Mouse (Mus musculus) MEL (cell line): Measurements from ENCODE around the gene Igf1r. TPM values are rescaled to one million over a fixed set of nuclear protein-coding genes. Genes with fewer than 3 reads are reported as not detected.

Experiments
- DNase-seq: peaks from one replicate; pipeline ENCODE4 v3.0.0; 2011; ENCODE audit warnings: low read depth, low spot score
- H3K27ac ChIP-seq: 2 replicates; pipeline ENCODE4 v1.5.1; 2012; ENCODE audit warnings: low read depth, mild to moderate bottlenecking, control low read depth, low read length, moderate library complexity; ENCODE audit not compliant: control insufficient read depth
- H3K27me3 ChIP-seq, 2 experiments: fragments of 150-350 bp in 1 of 2; sonication (generic) in 1 of 2; 2 replicates each; pipeline ENCODE4 v1.6.1; 2012; ENCODE audit warnings: low read length in 2 of 2, mild to moderate bottlenecking in 2 of 2, improper control_type of control experiment in 1 of 2, moderate library complexity in 1 of 2; ENCODE audit not compliant: insufficient read depth in 2 of 2, control insufficient read depth in 1 of 2
- H3K36me3 ChIP-seq, 2 experiments: 2 replicates each; pipeline ENCODE4 v1.6.1; 2012 to 2014; ENCODE audit warnings: low read length in 2 of 2, improper control_type of control experiment in 1 of 2, inconsistent platforms in 1 of 2, mild to moderate bottlenecking in 1 of 2; ENCODE audit not compliant: insufficient read depth in 2 of 2, control insufficient read depth in 1 of 2
- H3K4me1 ChIP-seq, 2 experiments: fragments of 150-350 bp in 1 of 2; sonication (generic) in 1 of 2; 2 replicates each; pipeline ENCODE4 v1.6.1; 2012; ENCODE audit warnings: low read length in 2 of 2, improper control_type of control experiment in 1 of 2, mild to moderate bottlenecking in 1 of 2; ENCODE audit not compliant: insufficient read depth in 2 of 2, control insufficient read depth in 1 of 2
- H3K4me3 ChIP-seq, 2 experiments: fragments of 150-350 bp in 1 of 2; sonication (generic) in 1 of 2; 2 replicates each; pipeline ENCODE4 v1.5.1; 2012; ENCODE audit warnings: low read depth in 2 of 2, low read length in 2 of 2, mild to moderate bottlenecking in 2 of 2, moderate library complexity in 2 of 2, control low read depth in 1 of 2, improper control_type of control experiment in 1 of 2; ENCODE audit not compliant: control insufficient read depth in 1 of 2, insufficient read depth in 1 of 2
- H3K79me2 ChIP-seq: 2 replicates; pipeline ENCODE4 v1.6.1; 2012; ENCODE audit warnings: mild to moderate bottlenecking, low read length, moderate library complexity; ENCODE audit not compliant: control insufficient read depth, poor library complexity, insufficient read depth
- H3K9ac ChIP-seq: 2 replicates; pipeline ENCODE4 v1.6.1; 2012; ENCODE audit warnings: low read depth, mild to moderate bottlenecking, control low read depth, low read length, moderate library complexity; ENCODE audit not compliant: control insufficient read depth, poor library complexity, severe bottlenecking
- H3K9me3 ChIP-seq: fragments of 150-350 bp; sonication (generic); replicated peaks from 2 replicates; pipeline ENCODE4 v1.6.1; 2012; ENCODE audit warnings: mild to moderate bottlenecking, low read length, improper control_type of control experiment, moderate library complexity; ENCODE audit not compliant: insufficient read depth
- BHLHE40 ChIP-seq: IDR thresholded peaks from 2 replicates; pipeline ENCODE4 v1.6.1; 2012; ENCODE audit warnings: low read depth, mild to moderate bottlenecking, inconsistent platforms, low read length, improper control_type of control experiment, borderline replicate concordance
- CTCF ChIP-seq, 3 experiments: IDR thresholded peaks in 2 of 3; conservative IDR thresholded peaks in 1 of 3; 2 replicates each; pipeline ENCODE4 v1.5.1; 2011 to 2012; ENCODE audit warnings: low read length in 3 of 3, low read depth in 2 of 3, mild to moderate bottlenecking in 2 of 3, improper control_type of control experiment in 1 of 3, inconsistent platforms in 1 of 3, mixed read lengths in 1 of 3, moderate library complexity in 1 of 3; ENCODE audit not compliant: control insufficient read depth in 1 of 3, insufficient read depth in 1 of 3, poor library complexity in 1 of 3, severe bottlenecking in 1 of 3
- ELF1 ChIP-seq: IDR thresholded peaks from 2 replicates; pipeline ENCODE4 v1.6.1; 2014; ENCODE audit warnings: low read depth, mild to moderate bottlenecking, inconsistent platforms, low read length, improper control_type of control experiment, moderate library complexity
- EP300 ChIP-seq, 2 experiments: IDR thresholded peaks; 2 replicates each; pipeline ENCODE4 v1.6.1; 2011; ENCODE audit warnings: improper control_type of control experiment in 2 of 2, low read length in 2 of 2, low read depth in 1 of 2, mild to moderate bottlenecking in 1 of 2
- ETS1 ChIP-seq: IDR thresholded peaks from 2 replicates; pipeline ENCODE4 v1.6.1; 2012; ENCODE audit warnings: low read depth, mild to moderate bottlenecking, inconsistent platforms, low read length, improper control_type of control experiment, moderate library complexity
- HCFC1 ChIP-seq: IDR thresholded peaks from 2 replicates; pipeline ENCODE4 v1.6.1; 2012; ENCODE audit warnings: low read depth, mild to moderate bottlenecking, inconsistent platforms, low read length, improper control_type of control experiment, moderate library complexity
- MAFK ChIP-seq: IDR thresholded peaks from 2 replicates; pipeline ENCODE4 v1.6.1; 2011; ENCODE audit warnings: low read depth, mild to moderate bottlenecking, low read length, improper control_type of control experiment, borderline replicate concordance
- MAX ChIP-seq: IDR thresholded peaks from 2 replicates; pipeline ENCODE4 v1.6.1; 2011; ENCODE audit warnings: low read length, improper control_type of control experiment
- MAZ ChIP-seq: IDR thresholded peaks from 2 replicates; pipeline ENCODE4 v1.6.1; 2012; ENCODE audit warnings: low read depth, mild to moderate bottlenecking, inconsistent platforms, low read length, improper control_type of control experiment
- MXI1 ChIP-seq: IDR thresholded peaks from 2 replicates; pipeline ENCODE4 v1.6.1; 2011; ENCODE audit warnings: mild to moderate bottlenecking, low read depth, low read length, improper control_type of control experiment
- MYC ChIP-seq: IDR thresholded peaks from 2 replicates; pipeline ENCODE4 v1.6.1; 2011; ENCODE audit warnings: low read depth, mild to moderate bottlenecking, low read length, improper control_type of control experiment, moderate library complexity
- NELFE ChIP-seq: IDR thresholded peaks from 2 replicates; pipeline ENCODE4 v1.6.1; 2011; ENCODE audit warnings: low read depth, low read length, improper control_type of control experiment
- POLR2A ChIP-seq, 2 experiments: IDR thresholded peaks; 2 replicates each; pipeline ENCODE4 v1.6.1; 2011 to 2012; ENCODE audit warnings: low read length in 2 of 2, mild to moderate bottlenecking in 2 of 2, control low read depth in 1 of 2, improper control_type of control experiment in 1 of 2, low read depth in 1 of 2, moderate library complexity in 1 of 2; ENCODE audit not compliant: control insufficient read depth in 1 of 2, insufficient read depth in 1 of 2, poor library complexity in 1 of 2
- RCOR1 ChIP-seq: IDR thresholded peaks from 2 replicates; pipeline ENCODE4 v1.6.1; 2012; ENCODE audit warnings: low read depth, mild to moderate bottlenecking, inconsistent platforms, low read length, improper control_type of control experiment
- SIN3A ChIP-seq: IDR thresholded peaks from 2 replicates; pipeline ENCODE4 v1.6.1; 2012; ENCODE audit warnings: low read length, improper control_type of control experiment, inconsistent platforms
- SMC3 ChIP-seq: IDR thresholded peaks from 2 replicates; pipeline ENCODE4 v1.6.1; 2011; ENCODE audit warnings: low read depth, low read length, improper control_type of control experiment
- TAL1 ChIP-seq: IDR thresholded peaks from 2 replicates; pipeline ENCODE4 v1.6.1; 2012; ENCODE audit warnings: mild to moderate bottlenecking, inconsistent platforms, low read length, moderate library complexity, mixed read lengths
- TCF12 ChIP-seq: IDR thresholded peaks from 2 replicates; pipeline ENCODE4 v1.6.1; 2014; ENCODE audit warnings: low read depth, mild to moderate bottlenecking, inconsistent platforms, low read length, improper control_type of control experiment, moderate library complexity
- UBTF ChIP-seq: IDR thresholded peaks from 2 replicates; pipeline ENCODE4 v1.6.1; 2012; ENCODE audit warnings: low read depth, mild to moderate bottlenecking, inconsistent platforms, low read length, improper control_type of control experiment, moderate library complexity, borderline replicate concordance; ENCODE audit not compliant: insufficient read depth
- USF1 ChIP-seq: IDR thresholded peaks from 2 replicates; pipeline ENCODE4 v1.6.1; 2014; ENCODE audit warnings: low read depth, mild to moderate bottlenecking, inconsistent platforms, low read length, improper control_type of control experiment, moderate library complexity
- ZC3H11A ChIP-seq: IDR thresholded peaks from 2 replicates; pipeline ENCODE4 v1.6.1; 2012; ENCODE audit warnings: low read depth, mild to moderate bottlenecking, inconsistent platforms, low read length, improper control_type of control experiment
- ZKSCAN1 ChIP-seq: IDR thresholded peaks from 2 replicates; pipeline ENCODE4 v1.6.1; 2012; ENCODE audit warnings: low read depth, mild to moderate bottlenecking, inconsistent platforms, low read length, improper control_type of control experiment, moderate library complexity
- ZMIZ1 ChIP-seq: IDR thresholded peaks from 2 replicates; pipeline ENCODE4 v1.6.1; 2012; ENCODE audit warnings: low read depth, mild to moderate bottlenecking, inconsistent platforms, low read length, improper control_type of control experiment, moderate library complexity
- ZNF384 ChIP-seq: IDR thresholded peaks from 2 replicates; pipeline ENCODE4 v1.6.1; 2012; ENCODE audit warnings: low read depth, mild to moderate bottlenecking, inconsistent platforms, low read length, improper control_type of control experiment
- polyA plus RNA-seq, 2 experiments: library from polyadenylated mRNA; stranded (reverse) in 1 of 2; unstranded in 1 of 2; fragments of >175 nt in 1 of 2; fragments of >200 nt in 1 of 2; gene quantifications; 2 replicates each; pipeline versions ENCODE4 v1.2.1 to v1.2.4; 2012; ENCODE audit warnings: low replicate concordance in 2 of 2, low read depth in 1 of 2; ENCODE audit not compliant: insufficient read length in 2 of 2, insufficient read depth in 1 of 2, missing spikeins in 1 of 2
- total RNA-seq: library from RNA; depleted of rRNA; stranded (reverse); fragments of 300-350 nt; gene quantifications from 2 replicates; pipeline ENCODE4 v1.2.3, GENCODE M21; 2012

The Igf1r gene
- total and polyA plus RNA-seq, 3 experiments = 11.8 to 11.9 TPM; not detected in 1

- Histone ChIP-seq H3K36me3 (0 out of 4 replicates have a peak, but pooled peaks cover 0 to 6% of the 10 kb centered on the region in 2 experiments), H3K79me2 (peaks cover 26% of the 10 kb centered on the region), H3K9ac (peak overlapping the region; percentile 16), H3K27ac (peak overlapping the region; percentile 5; the same call in 1 of the 2 replicates)
- peak; percentile 79 for DNase-seq
- TF ChIP-seq ZNF384 (no peak), BHLHE40 (peak; percentile 97), RCOR1 (no peak), ELF1 (0 out of 2 replicates have a peak, but pooled peaks have one; percentile 32), ZMIZ1 (no peak), SIN3A (peak; percentile 71), CTCF (IDR thresholded peaks at IDR 0.05 in 2 of 3, conservative IDR thresholded peaks at IDR 0.05 in 1 of 3; ENCODE audit: control insufficient read depth in 1 of 3, insufficient read depth in 1 of 3, low read depth in 2 of 3, low read length in 3 of 3, poor library complexity in 1 of 3, severe bottlenecking in 1 of 3) (no peak), NELFE (no peak), MAZ (no peak), MXI1 (peak; percentile 97), ETS1 (peak; percentile 67; the same call in 1 of the 2 replicates), MYC (peak; percentile 76; the same call in 1 of the 2 replicates), TCF12 (0 out of 2 replicates have a peak, but pooled peaks have one; percentile 14), SMC3 (no peak), MAFK (no peak), MAX (peak; percentile 85), UBTF (no peak), EP300 (IDR thresholded peaks at IDR 0.05; ENCODE audit: low read depth in 1 of 2, low read length in 2 of 2) (0 out of 4 replicates have a peak, but pooled peaks of 1 of the 2 experiments have one; percentile 7), TAL1 (no peak)
- TF ChIP-seq, all 39 proteins: peak for 9
- H3K4me1 ChIP-seq = peaks cover 6 to 9% of the 10 kb centered on the region in 2 experiments; a peak in 2 of 4 replicates
- peak overlapping the region; percentile 25 to 41 for H3K4me3 ChIP-seq
- H3K27me3 ChIP-seq = no peaks in the 10 kb centered on the region
- H3K9me3 ChIP-seq = no peaks in the 10 kb centered on the region
Measured at GRCm38 (mm10) chr7:67958045-67958444, 5.4 kb downstream of the Igf1r start.

- Histone ChIP-seq H3K9me3 (no peaks in the 10 kb centered on the region), H3K27me3 (no peaks in the 10 kb centered on the region), H3K36me3 (no peaks in the 10 kb centered on the region), H3K4me3 (no peak overlapping the region), H3K9ac (no peak overlapping the region), H3K79me2 (peaks cover 14% of the 10 kb centered on the region), H3K4me1 (peaks cover 3 to 5% of the 10 kb centered on the region in 2 experiments; a peak in 3 of 4 replicates), H3K27ac (no peak overlapping the region)
- no peak for DNase-seq
- TF ChIP-seq MXI1 (no peak), POLR2A (IDR thresholded peaks at IDR 0.05; ENCODE audit: control insufficient read depth in 1 of 2, insufficient read depth in 1 of 2, low read depth in 1 of 2, low read length in 2 of 2, poor library complexity in 1 of 2) (no peak), HCFC1 (no peak), USF1 (no peak), ZC3H11A (no peak), ZKSCAN1 (no peak), BHLHE40 (no peak), MYC (no peak)
Measured at GRCm38 (mm10) chr7:67960701-67961100, 8.1 kb downstream of the Igf1r start.
